Mouse (Mus musculus): ENCODE results near the gene Cela2a. TPM values are rescaled to one million over a fixed set of nuclear protein-coding genes. Genes with fewer than 3 reads are reported as not detected.

Gene Cela2a
- total and polyA plus RNA-seq, 2 experiments from 2014 or later: not detected

- H3K27ac ChIP-seq (ENCODE audit: low read depth, low read length): no peak overlapping the region
These were observed 16.0 kb downstream of the Cela2a start for GRCm38 (mm10) chr4:141809850-141810464.

GRCm38 (mm10) chr4:141805886-141806285, 20.1 kb downstream of the Cela2a start:
- no peak overlapping the region for H3K9ac ChIP-seq (replicated peaks; ENCODE audit: low read length, poor library complexity, severe bottlenecking)
- no peak overlapping the region for H3K27ac ChIP-seq (ENCODE audit: low read depth, low read length)
- no peaks in the 10 kb centered on the region for H3K9me3 ChIP-seq (ENCODE audit: low read length)
- H3K4me2 ChIP-seq (ENCODE audit: low read depth, low read length, poor library complexity, severe bottlenecking): no peak overlapping the region
- DNase-seq (ENCODE audit: low spot score) (no peak), ATAC-seq (ENCODE audit: low FRiP score) (no peak)
- no peak for TF ChIP-seq CTCF (IDR thresholded peaks at IDR 0.05)
- H3K4me3 ChIP-seq (ENCODE audit: low read depth, low read length): no peak overlapping the region
- peaks cover 69% of the 10 kb centered on the region for H3K36me3 ChIP-seq (ENCODE audit: insufficient read depth, low read length)
- no peaks in the 10 kb centered on the region for H3K27me3 ChIP-seq (ENCODE audit: insufficient read depth, low read length)
- no peaks in the 10 kb centered on the region for H3K4me1 ChIP-seq (ENCODE audit: insufficient read depth, low read length)
- 98% methylated on average over 8 of the region's 8 CpGs for WGBS

More at GRCm38 (mm10) chr4:141809850-141810464, 16.0 kb downstream of the Cela2a start:
- peaks cover 87% of the 10 kb centered on the region for H3K36me3 ChIP-seq (ENCODE audit: insufficient read depth, low read length)
- no peaks in the 10 kb centered on the region for H3K27me3 ChIP-seq (ENCODE audit: insufficient read depth, low read length)
- peak; percentile 78 for TF ChIP-seq CTCF (IDR thresholded peaks at IDR 0.05)
- peak; percentile 79 for DNase-seq (ENCODE audit: low spot score)
- H3K9me3 ChIP-seq (ENCODE audit: low read length): no peaks in the 10 kb centered on the region
- ATAC-seq (ENCODE audit: low FRiP score): peak; percentile 55; the same call in 1 of the 2 replicates
- H3K4me2 ChIP-seq (ENCODE audit: low read depth, low read length, poor library complexity, severe bottlenecking): no peak overlapping the region
- H3K4me3 ChIP-seq (ENCODE audit: low read depth, low read length): no peak overlapping the region
- whole genome bisulfite sequencing: 81% methylated on average over 8 of the region's 8 CpGs
- no peaks in the 10 kb centered on the region for H3K4me1 ChIP-seq (ENCODE audit: insufficient read depth, low read length)
- no peak overlapping the region for H3K9ac ChIP-seq (replicated peaks; ENCODE audit: low read length, poor library complexity, severe bottlenecking)

- 0 out of 2 replicates have a peak, but pooled peaks have one; percentile 3 for TF ChIP-seq CTCF (IDR thresholded peaks at IDR 0.05)
- no peak overlapping the region for H3K9ac ChIP-seq (replicated peaks; ENCODE audit: low read length, poor library complexity, severe bottlenecking)
- WGBS: 84% methylated on average over 4 of the region's 4 CpGs
These were observed 21.9 kb downstream of the Cela2a start for GRCm38 (mm10) chr4:141804105-141804504.

GRCm38 (mm10) chr4:141797545-141797944, 28.4 kb downstream of the Cela2a start:
- DNase-seq (ENCODE audit: low spot score) (no peak), ATAC-seq (ENCODE audit: low FRiP score) (no peak)
- H3K9me3 ChIP-seq (ENCODE audit: low read length): no peaks in the 10 kb centered on the region
- no peak for TF ChIP-seq CTCF (IDR thresholded peaks at IDR 0.05)
- H3K4me3 ChIP-seq (ENCODE audit: low read depth, low read length): no peak overlapping the region
- H3K4me1 ChIP-seq (ENCODE audit: insufficient read depth, low read length): peaks cover 7% of the 10 kb centered on the region; the same call in 1 of the 2 replicates
- peaks cover 12% of the 10 kb centered on the region for H3K36me3 ChIP-seq (ENCODE audit: insufficient read depth, low read length)
- no peak overlapping the region for H3K4me2 ChIP-seq (ENCODE audit: low read depth, low read length, poor library complexity, severe bottlenecking)
- H3K27ac ChIP-seq (ENCODE audit: low read depth, low read length): no peak overlapping the region
- no peak overlapping the region for H3K9ac ChIP-seq (replicated peaks; ENCODE audit: low read length, poor library complexity, severe bottlenecking)
- no peaks in the 10 kb centered on the region for H3K27me3 ChIP-seq (ENCODE audit: insufficient read depth, low read length)
- 91% methylated on average over 5 of the region's 5 CpGs for WGBS

More at GRCm38 (mm10) chr4:141804105-141804504, 21.9 kb downstream of the Cela2a start:
- no peak overlapping the region for H3K4me3 ChIP-seq (ENCODE audit: low read depth, low read length)
- peaks cover 52% of the 10 kb centered on the region for H3K36me3 ChIP-seq (ENCODE audit: insufficient read depth, low read length)
- no peaks in the 10 kb centered on the region for H3K4me1 ChIP-seq (ENCODE audit: insufficient read depth, low read length)
- ATAC-seq (ENCODE audit: low FRiP score): no peak
- no peaks in the 10 kb centered on the region for H3K27me3 ChIP-seq (ENCODE audit: insufficient read depth, low read length)
- H3K4me2 ChIP-seq (ENCODE audit: low read depth, low read length, poor library complexity, severe bottlenecking): no peak overlapping the region
- no peak for DNase-seq (ENCODE audit: low spot score)
- H3K9me3 ChIP-seq (ENCODE audit: low read length): no peaks in the 10 kb centered on the region
- no peak overlapping the region for H3K27ac ChIP-seq (ENCODE audit: low read depth, low read length)

GRCm38 (mm10) chr4:141796954-141797353, 29.0 kb downstream of the Cela2a start:
- no peak for ATAC-seq (ENCODE audit: low FRiP score)
- no peaks in the 10 kb centered on the region for H3K9me3 ChIP-seq (ENCODE audit: low read length)
- H3K36me3 ChIP-seq (ENCODE audit: insufficient read depth, low read length): peaks cover 12% of the 10 kb centered on the region
- no peak overlapping the region for H3K27ac ChIP-seq (ENCODE audit: low read depth, low read length)
- 89% methylated on average over 4 of the region's 4 CpGs for WGBS
- no peak for TF ChIP-seq CTCF (IDR thresholded peaks at IDR 0.05)
- H3K9ac ChIP-seq (replicated peaks; ENCODE audit: low read length, poor library complexity, severe bottlenecking): no peak overlapping the region
- no peak overlapping the region for H3K4me3 ChIP-seq (ENCODE audit: low read depth, low read length)
- no peak for DNase-seq (ENCODE audit: low spot score)
- H3K4me1 ChIP-seq (ENCODE audit: insufficient read depth, low read length): peaks cover 7% of the 10 kb centered on the region; the same call in 1 of the 2 replicates
- H3K27me3 ChIP-seq (ENCODE audit: insufficient read depth, low read length): no peaks in the 10 kb centered on the region
- no peak overlapping the region for H3K4me2 ChIP-seq (ENCODE audit: low read depth, low read length, poor library complexity, severe bottlenecking)

- Histone ChIP-seq H3K27me3 (ENCODE audit: insufficient read depth, low read length) (no peaks in the 10 kb centered on the region), H3K4me2 (ENCODE audit: low read depth, low read length, poor library complexity, severe bottlenecking) (no peak overlapping the region), H3K4me1 (ENCODE audit: insufficient read depth, low read length) (peaks cover 7% of the 10 kb centered on the region; the same call in 1 of the 2 replicates), H3K36me3 (ENCODE audit: insufficient read depth, low read length) (peaks cover 12% of the 10 kb centered on the region), H3K4me3 (ENCODE audit: low read depth, low read length) (no peak overlapping the region), H3K9me3 (ENCODE audit: low read length) (no peaks in the 10 kb centered on the region), H3K9ac (replicated peaks; ENCODE audit: low read length, poor library complexity, severe bottlenecking) (no peak overlapping the region), H3K27ac (ENCODE audit: low read depth, low read length) (no peak overlapping the region)
- DNase-seq (ENCODE audit: low spot score): no peak
- 86% methylated on average over 7 of the region's 7 CpGs for WGBS
- ATAC-seq (ENCODE audit: low FRiP score): no peak
- no peak for TF ChIP-seq CTCF (IDR thresholded peaks at IDR 0.05)
These were observed 29.6 kb downstream of the Cela2a start for GRCm38 (mm10) chr4:141796356-141796755.
